Mouse (Mus musculus) layer of hippocampus, adult 2 months (tissue): ENCODE measurements around the gene Atp13a2. TPM values are rescaled to one million over a fixed set of nuclear protein-coding genes. Genes with fewer than 3 reads are reported as not detected.

Source experiments
- DNase-seq, 2 experiments: peaks; one replicate each; pipeline ENCODE4 v3.0.0; 2022; ENCODE audit warnings: low spot score in 2 of 2
- H3K27ac ChIP-seq: fragments of 200-600 bp; 2 replicates; pipeline ENCODE4 v1.8.1; 2022
- H3K4me3 ChIP-seq: fragments of 200-600 bp; 2 replicates; pipeline ENCODE4 v1.8.1; 2022; ENCODE audit warnings: mild to moderate bottlenecking
- CTCF ChIP-seq: fragments of 200-600 bp; conservative IDR thresholded peaks from 2 replicates; pipeline ENCODE4 v1.8.1; 2022; ENCODE audit warnings: antibody characterized with exemption, mild to moderate bottlenecking, moderate library complexity
- total RNA-seq, 2 experiments: library from RNA; stranded (reverse); gene quantifications; 2 replicates each; pipeline ENCODE4 v1.2.3; 2021

Gene Atp13a2
- total RNA-seq, 2 experiments from 2014 or later, result 155 to 162 TPM

DNA sequence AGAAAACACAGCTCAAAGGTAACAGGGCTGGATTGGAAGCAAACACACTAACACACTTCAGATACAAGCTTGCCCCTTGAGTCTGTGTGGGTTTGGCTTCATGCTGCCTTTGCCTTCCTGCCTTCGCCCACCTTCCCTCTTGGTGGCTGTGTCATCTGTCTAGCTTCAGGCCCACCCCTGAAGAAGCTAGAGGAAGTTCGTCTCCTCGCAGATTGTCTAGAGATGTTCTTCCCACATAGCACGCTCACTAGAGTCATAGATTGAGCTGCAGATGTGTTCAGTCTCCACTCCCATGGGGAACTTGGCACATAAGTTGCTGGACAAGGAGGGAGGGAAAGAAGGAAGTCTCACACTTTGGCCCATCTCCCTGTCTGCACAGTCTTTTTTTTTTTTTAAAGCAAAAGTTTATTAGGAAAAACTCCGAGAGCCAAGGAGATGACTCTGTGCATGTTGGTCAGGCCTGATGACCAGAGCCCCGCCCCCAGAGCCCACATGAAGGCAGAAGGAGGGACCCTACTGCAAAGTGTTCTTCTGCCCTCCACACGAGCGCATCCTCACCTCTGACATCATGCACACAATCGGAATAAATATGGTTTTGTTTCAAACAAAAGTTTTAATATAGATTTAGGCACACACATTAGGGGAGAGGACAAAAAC, 22.6 kb upstream of the Atp13a2 start:
- TF ChIP-seq CTCF, result no peak
- H3K27ac ChIP-seq, result peak overlapping the region; percentile 40; the same call in 1 of the 2 replicates
- no peak overlapping the region for H3K4me3 ChIP-seq
- no peak for DNase-seq

DNA sequence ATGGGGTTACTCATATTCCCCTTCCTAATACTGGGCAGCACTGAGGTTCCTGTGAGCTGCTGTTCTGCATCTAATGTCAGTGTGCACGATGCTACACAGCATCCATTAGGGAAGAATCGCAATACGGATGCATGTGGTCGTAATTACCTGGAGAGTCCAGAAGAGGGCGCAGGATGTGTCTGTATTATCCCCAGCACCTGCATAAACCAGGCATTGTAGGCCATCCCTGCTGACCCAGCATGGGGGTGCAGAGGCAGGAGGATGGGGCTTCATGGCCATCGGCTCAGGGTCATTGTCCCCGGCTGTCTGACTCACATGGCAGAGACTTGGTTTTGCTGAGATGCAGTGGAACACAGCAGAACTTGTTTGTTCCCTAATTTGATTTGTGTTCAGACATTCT, 22.1 kb upstream of the Atp13a2 start:
- Histone ChIP-seq H3K4me3 (no peak overlapping the region), H3K27ac (peak overlapping the region; percentile 40; the same call in 1 of the 2 replicates)
- TF ChIP-seq CTCF, result peak; percentile 96
- DNase-seq, result peak; percentile 80 to 83

DNA sequence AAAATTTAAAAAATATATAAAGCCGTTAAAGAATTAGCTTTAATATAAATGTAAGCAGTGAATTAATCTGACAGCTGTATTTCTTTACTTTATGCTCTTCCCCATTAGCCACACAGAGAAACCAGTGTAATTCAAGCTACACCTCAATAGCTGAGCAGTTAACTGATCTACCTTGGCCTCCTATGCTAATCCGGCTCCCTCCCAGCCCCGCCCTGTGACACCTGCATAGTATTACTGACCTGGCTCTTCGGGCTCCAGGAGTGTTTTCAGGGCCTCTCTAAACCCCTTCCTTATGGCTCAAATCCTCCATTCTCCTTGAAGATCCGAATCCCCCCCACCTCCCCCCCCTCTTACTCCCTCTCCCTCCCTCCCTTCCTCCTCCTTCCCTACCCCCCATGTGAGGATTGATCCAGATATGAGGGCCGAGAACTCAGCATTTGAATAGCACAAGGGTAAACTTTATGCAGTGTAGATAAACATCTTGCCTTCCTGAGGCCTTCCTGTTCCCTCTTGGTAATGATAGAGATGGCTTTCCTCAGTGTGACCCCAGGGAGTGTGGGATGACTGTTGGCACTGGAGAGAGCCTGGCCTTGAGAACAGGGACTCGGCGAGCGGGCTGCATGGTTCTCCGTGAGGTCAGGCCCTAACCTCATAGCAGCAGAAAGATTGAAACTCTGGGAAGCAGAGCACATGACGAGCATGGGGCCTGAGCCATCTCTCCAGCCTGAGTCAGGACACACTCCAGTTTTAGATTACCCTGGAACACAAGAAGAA, 19.1 kb upstream of the Atp13a2 start:
- no peak for DNase-seq
- Histone ChIP-seq H3K4me3 (no peak overlapping the region), H3K27ac (no peak overlapping the region)
- TF ChIP-seq CTCF, result no peak

DNA sequence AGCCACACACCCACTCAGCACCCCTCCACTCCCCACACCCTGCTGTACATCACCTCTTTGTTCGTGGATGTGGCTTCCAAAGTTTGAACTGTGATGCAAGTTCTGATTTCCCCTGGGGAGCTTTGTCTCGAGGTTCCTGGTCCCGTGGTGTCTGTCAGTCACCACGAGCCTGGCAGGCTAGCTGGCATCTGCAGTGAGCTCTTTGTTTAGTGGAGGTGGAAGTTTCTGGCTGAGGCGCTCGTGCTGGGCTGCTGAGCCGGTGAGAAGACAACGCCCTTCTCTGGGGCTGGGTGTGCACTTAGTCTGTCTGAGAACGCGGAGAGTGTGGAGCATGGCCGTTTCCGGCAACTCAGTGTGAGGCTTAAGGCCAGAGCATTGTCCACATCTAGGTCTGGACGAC, 15.0 kb upstream of the Atp13a2 start:
- peak overlapping the region; percentile 10; the same call in 1 of the 2 replicates for H3K27ac ChIP-seq
- no peak overlapping the region for H3K4me3 ChIP-seq
- TF ChIP-seq CTCF, result no peak
- DNase-seq, result no peak

DNA sequence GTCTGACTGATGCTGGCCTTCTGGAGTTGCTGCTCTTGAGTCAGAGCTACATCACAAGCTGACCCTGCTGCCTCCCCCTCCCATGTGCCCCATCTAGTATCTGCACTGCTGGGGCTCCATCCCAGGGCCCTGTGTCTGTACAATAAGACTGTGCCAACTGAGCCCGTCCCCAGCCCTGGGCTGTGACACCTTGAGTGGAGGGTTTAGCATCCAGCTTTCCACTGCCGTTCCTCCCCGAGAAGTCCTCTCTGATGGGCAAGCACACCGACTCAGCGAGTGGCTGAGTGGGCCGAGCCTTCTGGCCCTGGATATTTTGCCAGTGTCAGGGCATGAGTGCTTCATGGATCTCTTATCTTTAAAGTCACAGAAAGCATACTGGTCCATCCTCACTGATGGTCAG, 12.3 kb upstream of the Atp13a2 start:
- no peak for DNase-seq
- H3K4me3 ChIP-seq, result no peak overlapping the region
- no peak overlapping the region for H3K27ac ChIP-seq
- no peak for TF ChIP-seq CTCF

DNA sequence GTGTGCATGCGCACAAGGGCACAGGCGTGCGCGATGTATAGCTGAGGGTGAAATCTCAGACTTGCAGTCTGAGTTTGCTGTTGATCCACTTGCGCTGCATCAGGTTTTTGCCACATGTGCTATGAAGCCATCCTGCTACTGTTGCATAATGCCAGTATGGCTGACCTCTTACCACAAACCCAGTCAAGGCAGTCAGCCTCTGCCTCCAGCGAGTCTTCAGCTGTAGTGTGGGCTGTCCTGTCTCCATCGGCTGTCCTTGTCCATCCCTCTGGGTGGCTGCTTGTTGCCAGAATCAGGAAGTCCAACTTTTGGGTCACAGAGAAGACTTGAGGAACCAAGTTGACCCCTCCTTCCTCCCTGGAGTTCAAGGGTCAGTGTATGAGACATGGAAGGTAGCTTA, 11.3 kb upstream of the Atp13a2 start:
- Histone ChIP-seq H3K4me3 (no peak overlapping the region), H3K27ac (no peak overlapping the region)
- no peak for TF ChIP-seq CTCF
- no peak for DNase-seq

DNA sequence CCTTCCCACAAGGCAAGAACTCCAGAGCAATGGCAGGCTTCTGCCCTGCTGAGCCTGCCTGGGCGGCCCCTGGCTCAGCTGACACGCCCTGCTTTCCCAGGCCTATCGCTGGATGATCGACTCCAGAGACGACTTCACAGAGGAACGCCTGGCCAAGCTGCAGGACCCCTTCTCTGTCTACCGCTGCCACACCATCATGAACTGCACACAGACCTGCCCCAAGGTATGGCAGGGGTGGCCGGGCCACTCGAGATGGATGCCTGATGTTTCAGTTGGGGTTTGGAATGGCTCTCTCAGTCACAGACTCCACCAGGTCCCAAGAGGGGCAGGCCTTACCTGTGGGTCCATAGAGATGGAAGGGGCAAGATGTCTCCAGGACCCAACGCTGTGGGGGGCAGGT, 9.4 kb upstream of the Atp13a2 start:
- no peak overlapping the region for H3K27ac ChIP-seq
- no peak for TF ChIP-seq CTCF
- no peak overlapping the region for H3K4me3 ChIP-seq
- DNase-seq, result no peak

DNA sequence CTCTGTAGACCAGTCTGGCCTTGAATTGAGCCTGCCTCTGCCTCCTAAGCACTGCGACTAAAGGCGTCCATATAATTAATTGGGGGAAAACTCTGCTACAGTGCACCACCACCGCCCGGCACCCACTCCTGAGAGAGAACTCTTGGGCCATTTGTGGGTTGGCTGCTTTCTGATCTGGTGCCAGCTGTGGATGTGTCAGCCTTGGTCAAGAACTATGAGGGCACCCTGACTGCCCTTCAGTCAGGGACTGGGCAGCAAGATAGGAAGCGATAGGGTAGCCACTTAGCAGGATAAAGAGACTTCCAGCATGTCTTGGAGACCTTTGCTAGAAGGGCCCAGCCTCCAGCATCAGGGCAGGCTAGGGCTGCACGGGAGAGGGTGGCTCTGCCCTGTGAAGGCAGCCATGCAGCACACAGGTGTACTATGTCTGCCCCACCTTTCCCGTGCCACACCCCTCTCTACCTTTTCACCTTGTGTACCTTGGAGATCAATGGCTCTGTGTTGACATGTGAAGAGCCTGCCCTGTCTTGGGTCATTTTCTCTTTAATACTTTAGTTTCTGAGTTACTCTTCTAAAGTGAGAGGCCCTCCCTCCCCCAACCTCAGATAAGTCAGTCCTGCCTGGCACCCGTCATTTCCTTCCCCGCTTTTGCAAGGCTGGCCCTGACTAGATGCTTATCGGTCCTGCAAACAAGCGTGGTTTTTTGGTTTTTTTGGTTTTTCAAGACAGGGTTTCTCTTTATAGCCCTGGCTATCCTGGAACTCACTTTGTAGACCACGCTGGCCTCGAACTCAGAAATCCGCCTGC, 8.6 kb upstream of the Atp13a2 start:
- no peak overlapping the region for H3K4me3 ChIP-seq
- no peak for TF ChIP-seq CTCF
- no peak overlapping the region for H3K27ac ChIP-seq
- DNase-seq, result no peak

DNA sequence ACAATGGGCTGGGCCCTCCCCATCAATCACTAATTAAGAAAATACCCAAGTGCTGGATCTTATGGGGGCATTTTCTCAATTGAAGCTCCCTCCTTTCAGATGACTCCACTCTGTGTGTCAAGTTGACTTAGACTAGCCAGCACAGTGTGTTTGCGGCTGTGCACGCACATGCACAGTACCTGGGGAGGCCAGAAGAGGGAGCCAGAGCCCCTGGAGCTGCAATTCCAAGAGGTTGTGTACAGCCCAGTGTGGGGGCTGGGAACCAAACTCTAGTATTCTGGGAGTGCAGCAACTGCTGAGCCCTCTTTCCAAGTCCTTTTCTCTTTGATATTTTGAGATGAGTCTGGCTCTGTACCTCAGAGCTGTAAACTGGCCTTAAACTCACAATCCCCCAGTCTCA, 5.1 kb upstream of the Atp13a2 start:
- TF ChIP-seq CTCF, result peak; percentile 73
- Histone ChIP-seq H3K27ac (no peak overlapping the region), H3K4me3 (no peak overlapping the region)
- no peak for DNase-seq

DNA sequence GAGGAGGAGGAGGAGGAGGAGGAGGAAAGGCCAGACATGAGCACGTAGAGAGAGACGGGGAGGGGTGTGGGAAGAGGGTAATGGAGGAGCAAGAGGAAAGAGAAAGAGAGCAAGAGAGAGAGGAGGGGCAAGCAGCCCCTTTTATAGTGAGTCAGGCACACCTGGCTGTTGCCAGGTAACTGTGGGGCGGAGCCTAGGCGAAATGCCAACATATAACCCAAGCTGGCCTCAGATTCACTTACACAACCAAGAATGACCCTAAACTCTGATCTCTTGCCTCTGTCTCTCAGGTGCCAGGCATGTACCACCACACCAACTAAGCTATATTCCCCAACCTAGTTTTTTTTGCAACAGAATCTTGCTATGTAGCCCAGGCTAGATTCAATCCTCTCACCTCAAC, 3.9 kb upstream of the Atp13a2 start:
- DNase-seq, result no peak
- TF ChIP-seq CTCF, result no peak
- Histone ChIP-seq H3K27ac (no peak overlapping the region), H3K4me3 (no peak overlapping the region)

DNA sequence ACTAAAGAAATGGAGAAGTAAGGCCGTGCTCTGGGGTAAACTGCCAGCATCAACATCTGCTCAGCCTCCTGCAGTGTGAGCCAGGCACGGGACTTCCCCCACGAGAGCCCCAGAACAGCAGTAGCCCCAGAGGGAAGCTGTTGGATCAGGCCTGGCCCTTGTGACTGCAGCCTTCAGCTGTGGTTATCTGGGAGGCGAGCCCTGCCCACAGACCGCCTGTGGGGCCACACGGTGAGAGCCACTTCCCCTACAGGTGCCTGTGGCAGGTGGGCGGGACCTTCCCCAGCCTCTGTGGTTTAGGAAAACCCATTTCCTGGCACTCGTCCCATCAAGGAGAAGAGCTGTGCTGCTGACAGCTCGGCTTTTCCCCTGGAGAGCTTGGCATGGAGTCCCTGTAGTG, 3.2 kb upstream of the Atp13a2 start:
- DNase-seq, result no peak
- TF ChIP-seq CTCF, result no peak

DNA sequence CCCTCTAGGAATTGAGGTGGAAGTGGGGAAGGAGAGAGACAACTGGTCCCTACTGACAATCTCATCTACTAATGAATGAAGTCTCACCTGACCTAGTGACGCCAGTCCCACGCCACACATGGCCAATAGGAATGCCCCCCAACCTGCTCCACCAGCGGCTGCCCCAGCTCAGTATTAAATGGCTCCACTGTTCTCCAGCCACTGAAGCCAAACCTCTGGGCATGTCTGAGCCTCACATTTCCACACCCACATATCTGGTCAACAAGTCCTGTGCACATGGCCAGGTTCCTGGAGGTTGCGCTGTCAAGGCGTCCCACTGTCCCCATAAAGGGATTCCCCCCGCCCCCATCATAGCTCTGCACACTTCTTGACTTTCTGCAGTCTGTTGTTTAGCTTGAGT, 2.1 kb upstream of the Atp13a2 start:
- H3K27ac ChIP-seq, result no peak overlapping the region
- TF ChIP-seq CTCF, result no peak
- DNase-seq, result no peak

More for the DNA sequence above, 3.2 kb upstream of the Atp13a2 start:
- Histone ChIP-seq H3K4me3 (no peak overlapping the region), H3K27ac (no peak overlapping the region)

DNA sequence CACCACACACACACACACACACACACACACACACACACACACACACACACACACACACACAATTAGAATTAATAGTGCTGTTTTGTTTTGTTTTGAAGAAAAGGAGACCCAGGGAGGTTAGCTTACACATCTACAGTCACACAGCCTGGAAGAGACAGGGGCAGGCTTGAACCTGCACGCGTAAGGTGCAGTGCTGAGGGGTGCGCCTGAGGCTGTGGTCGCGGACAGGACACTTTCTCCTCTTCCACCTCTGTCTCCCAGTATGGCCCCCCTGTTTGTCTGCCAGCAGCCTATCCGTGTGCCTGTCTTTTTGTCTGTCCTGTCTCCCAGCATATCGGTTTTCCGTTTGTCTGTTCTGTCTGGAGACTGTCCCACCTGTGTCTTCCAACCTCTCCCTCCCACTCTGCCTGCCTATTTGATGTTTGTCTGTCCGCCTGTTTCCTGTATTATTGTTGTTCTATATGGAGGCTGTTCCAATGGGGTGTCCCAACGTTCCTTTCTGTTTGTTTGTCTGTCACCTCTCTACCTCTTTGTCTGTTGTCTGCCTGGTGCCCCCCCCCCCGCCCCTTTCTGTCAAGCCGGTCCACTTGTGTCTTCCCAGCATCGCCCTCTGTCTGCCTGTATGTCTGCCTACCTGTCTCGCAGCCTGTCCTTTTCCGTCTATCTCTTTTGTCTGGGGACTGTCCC, 506 bp upstream of the Atp13a2 start:
- Histone ChIP-seq H3K27ac (peak overlapping the region; percentile 95), H3K4me3 (peak overlapping the region; percentile 94)
- DNase-seq, result no peak
- TF ChIP-seq CTCF, result no peak

More for the DNA sequence above, 2.1 kb upstream of the Atp13a2 start:
- no peak overlapping the region for H3K4me3 ChIP-seq
